Mouse (Mus musculus) spleen, postnatal 14 days (tissue): ENCODE measurements around the gene Tdrd12.
"Not testable (repeated sequence)": the region's sequence is repeated elsewhere in the genome, so short reads cannot be mapped to it uniquely, and the experiment has no call there.

Source experiments
- DNase-seq, 2 experiments: peaks; one replicate each; pipeline ENCODE4 v3.0.0; 2021 to 2022; ENCODE audit warnings: low spot score in 2 of 2

The Tdrd12 gene

DNA sequence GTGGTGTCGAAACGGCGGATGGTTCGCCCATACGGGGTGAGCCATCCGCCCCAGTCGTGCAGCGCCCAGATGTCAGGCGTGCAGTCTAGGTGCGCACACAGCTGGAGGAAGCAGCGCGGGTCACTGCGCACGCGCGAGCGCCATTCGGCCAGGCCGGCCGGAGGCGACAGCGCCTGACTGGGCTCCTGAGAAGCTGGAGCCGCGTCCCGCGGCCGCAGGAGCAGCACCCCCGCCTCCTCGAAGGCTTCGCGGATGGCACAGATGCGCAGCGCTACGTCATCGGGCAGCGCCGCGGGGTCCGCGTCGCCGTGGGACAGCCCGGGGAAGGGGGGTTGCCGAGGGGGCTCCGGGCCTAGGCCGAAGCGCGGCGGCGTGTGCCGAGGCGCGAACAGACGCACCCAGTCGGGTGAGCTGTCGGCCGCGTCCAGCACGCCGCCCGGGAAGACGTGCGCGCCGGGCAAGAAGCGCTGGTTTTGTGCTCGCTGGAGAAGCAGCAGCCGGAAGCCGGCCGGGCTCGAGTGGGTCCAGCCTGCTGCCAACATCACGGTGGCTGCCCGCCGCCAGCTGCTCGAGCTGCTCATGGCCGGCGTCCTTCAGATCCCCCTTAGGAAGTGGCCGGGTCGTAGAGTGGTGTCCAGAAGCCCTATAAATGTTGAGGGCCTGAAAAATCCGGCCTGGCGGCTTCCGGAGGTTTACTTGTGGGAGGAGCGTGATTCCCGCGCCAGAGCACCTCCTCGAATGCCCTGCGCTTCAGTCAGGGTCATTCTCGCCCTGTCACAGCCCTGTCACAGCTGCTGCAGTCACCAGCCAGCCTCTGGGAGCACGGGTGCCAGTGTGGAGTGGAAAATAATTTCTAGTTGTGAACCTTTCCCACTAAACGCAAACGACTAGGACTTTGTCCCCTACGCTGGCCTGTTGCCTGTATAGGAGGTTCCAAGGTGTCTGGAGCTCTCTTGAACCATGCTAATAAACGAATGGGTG lies 18.0 kb upstream of the Tdrd12 start:
- DNase-seq, result peak; percentile 71 to 80

DNA sequence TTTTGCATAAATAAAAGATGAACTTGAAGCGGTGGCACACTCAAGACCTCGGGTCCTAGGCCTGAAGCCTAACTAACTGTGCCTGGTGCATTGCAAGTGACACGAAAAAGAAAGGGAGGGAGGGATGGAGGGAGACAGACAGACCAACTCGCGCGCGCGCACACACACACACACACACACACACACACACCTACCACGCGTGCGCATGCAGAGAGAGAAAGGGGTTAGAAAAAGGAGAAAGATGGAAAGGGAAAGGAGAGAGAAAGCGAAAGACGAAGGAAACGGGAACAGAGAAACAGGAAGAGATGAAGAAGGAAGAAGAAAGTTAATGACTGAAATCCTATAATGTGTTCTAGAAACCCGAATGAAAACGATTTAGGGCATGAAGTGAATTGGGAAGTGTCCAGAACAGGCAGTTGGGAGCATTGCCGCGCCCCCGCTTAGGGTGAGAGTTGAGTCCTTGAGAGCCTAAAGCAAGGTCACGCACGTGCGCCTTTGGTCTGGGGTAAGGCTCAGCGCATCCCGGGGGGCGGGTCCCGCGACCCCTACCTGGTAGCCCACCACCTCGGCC lies 17.1 kb upstream of the Tdrd12 start:
- no peak for DNase-seq

DNA sequence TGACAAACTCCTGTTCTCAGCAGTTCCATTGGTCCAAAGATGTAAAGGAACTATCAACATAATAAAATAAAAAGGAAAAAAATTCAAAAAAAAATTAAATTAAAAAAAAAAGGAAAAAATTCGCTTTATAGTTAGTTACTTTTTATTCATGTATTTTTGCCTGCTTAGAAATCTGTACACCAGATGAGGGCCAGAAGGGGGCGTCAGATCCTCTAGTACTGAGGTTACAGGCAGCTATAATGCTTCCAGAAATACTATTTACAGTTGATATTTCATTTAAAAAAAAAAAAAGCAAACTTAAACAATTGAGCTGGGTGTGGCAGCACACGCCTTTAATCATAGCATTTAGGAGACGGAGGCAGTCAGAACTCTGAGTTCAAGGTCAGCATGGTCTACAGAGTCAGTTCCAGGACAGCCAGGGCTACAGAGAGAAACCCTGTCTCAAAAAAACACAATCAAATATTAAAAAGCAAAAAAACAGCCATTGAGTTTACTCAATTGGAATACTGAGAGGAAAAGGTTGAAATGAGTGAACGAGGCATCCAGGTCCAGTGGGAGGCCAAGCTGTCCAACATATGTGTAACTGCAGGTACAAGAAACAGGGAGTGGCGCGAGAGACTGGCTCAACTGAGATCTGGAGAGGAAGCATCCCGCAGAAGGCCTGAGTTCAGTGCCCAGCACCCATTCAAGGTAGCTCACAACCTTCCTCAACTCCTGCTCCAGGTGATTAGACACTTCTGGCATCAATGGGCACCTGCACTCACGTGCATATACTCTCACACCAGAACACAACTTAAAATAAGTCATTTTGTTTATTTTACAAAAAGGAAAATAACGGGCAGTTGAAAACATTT lies 16.4 kb upstream of the Tdrd12 start:
- DNase-seq, result peak; percentile 23 to 45

DNA sequence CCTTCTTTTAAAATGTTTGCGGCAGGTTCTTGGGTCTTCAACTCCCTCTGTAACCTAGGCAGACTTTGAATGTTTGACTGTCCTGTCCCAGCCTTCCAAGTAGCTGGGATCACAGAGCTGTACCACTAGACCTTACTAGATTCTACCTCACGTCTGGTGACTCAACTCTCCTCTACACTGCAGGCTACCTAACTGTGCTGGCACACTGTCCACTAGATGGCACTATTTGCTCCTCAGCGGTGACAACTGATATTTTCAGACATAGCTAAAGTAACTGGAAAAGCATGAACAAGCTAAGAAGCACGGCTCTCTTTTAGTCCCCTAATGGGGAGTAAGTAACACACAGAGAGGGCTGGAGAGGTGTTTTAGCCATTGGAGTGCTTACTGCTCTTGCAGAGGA lies 8.3 kb upstream of the Tdrd12 start:
- DNase-seq, result peak in 1 of 2 experiments; percentile 57

DNA sequence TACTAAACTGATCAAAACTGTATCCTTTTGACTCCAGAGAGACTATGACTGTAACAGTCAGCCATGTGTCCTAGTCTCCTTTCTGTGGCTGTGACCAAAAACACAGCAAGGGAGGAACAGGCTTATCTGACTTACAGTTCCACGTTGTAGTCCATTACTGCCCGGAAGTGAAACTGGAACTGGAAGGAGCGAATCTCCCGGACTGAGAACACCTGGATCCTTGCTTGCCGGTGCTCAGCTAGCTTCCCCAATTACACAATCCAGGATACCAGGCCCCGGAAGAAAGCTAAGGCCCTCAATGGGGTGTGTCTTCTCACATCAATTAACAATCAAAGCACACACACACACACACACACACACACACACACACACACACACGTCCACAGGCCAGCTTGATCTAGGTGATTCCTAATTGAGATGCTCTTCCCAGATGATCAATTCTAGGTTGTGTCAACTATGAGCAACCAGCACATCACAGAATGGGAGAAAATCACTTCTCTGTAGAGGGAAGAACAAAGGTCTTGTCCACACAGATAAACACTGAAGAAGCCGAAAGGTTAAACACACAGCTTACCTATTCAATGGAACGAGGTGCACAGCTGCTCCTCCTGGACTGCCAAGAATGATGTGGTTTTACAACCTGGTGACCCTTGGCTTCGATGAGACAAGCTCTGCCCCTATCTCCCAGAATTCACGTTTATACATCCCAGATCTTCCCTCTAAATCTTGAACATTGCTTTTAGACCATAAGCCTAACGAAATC lies 1.6 kb downstream of the Tdrd12 start:
- DNase-seq, result no peak

DNA sequence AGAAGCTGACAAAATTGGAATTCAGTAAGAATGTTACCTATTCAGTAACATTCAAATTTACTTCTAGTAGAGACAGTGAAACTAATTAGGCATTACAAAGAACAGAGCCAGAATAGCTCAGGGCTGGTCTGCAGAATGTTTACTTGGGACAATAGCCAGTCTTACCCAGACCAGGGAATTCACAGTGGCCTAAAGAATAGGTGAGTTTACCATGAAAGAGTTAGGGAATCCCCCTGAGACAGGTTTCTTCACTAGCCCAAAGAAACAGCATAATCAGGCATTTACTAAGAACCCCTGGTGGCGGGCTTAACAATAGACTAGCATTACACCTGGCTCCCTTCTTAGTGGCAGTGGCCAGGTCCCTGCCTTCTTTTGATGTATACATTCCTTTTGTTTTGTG lies 7.0 kb downstream of the Tdrd12 start:
- DNase-seq, result not testable (repeated sequence)

DNA sequence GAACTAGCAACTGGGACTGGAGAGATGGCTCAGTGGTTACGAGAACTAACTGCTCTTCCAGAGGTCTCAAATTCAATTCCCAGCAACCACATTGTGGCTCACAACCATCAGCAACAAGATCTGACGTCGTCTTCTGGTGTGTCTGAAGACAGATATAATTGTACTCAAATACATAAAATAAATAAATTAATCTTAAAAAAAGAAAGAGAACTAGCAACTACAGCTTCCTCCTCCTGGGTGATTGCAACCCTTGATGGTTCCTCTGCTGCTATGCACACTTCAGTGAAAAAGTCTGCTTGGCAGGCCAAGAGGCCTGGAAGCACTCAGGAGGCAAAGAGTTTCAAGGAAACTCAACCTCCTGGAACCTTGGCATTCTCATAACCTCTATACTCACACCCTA lies 7.5 kb downstream of the Tdrd12 start:
- no peak for DNase-seq

DNA sequence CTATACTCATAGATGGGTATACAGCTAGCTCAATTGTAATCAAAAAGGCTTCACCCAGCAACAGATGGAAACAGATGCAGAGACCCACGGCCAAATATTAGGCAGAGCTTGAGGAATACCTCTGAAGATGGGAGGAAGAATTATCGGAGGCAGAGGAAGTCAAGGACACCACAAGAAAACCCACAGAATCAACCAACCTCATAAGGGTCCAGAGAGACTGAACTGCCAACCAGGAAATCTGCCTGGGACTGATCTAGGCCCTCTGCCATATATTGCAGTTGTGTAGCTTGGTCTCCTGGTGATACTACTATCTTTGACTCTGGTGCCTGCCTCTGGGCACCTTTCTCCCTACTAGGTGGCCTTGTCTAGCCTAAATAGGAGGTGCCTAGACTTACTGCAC lies 10.8 kb downstream of the Tdrd12 start:
- no peak for DNase-seq

DNA sequence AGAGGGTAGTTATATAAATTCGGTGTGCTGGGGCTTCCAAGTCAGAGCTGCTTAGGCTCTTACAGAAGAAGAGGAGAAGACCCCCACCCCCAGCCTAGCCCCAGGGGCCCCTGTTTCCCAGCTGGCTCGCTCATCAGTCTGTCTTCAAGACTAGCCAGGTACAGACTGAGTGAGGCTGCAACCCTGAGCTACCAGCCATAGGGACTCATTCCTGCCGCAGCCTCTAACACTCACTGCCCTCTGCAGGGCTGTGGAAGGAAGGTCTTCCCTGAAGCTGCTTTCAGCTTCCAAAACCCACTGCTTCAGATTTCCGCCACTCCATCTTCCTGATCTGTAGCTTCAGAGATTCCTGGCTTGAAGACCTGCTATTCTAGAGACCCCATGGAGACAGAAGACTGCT lies 35.5 kb downstream of the Tdrd12 start:
- DNase-seq, result no peak

DNA sequence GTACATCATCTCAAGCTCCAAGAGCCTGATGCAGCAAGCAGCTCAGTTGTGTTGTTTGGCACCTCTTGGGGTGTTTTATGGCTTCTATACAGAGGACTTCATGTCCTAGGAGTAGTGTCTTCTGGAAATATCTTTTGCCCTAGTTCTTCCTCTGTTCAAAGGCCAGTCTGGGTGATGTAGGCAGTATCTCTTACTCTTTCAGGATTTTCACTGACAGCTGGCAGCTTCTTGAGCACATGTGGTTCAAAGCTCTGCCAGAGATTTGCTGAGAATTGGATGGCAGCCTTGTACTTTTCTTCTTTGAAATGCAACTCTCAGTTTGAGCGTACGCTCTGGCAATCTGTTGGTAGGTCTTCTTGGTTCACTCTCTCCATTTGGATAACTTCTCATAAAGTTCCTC lies 40.0 kb downstream of the Tdrd12 start:
- DNase-seq, result no peak

DNA sequence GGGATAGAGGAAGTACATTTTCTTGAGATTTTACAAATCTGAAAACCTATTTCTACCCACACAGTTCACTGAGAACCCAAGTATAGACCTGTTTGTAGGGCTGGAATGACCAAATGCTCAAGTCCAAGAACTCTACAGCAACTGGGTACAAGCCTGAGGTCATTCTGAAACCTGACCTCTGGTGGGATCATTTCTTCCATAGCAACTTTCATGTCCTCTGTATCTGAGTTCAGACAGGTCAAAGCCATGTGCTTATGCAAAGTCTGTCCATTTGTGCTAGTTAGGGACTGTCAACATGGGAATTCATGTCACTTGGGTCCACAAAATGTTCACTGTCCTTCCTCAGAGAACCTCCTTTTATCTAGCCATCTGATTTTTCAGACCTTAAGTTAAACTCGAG lies 46.5 kb downstream of the Tdrd12 start:
- DNase-seq, result no peak

DNA sequence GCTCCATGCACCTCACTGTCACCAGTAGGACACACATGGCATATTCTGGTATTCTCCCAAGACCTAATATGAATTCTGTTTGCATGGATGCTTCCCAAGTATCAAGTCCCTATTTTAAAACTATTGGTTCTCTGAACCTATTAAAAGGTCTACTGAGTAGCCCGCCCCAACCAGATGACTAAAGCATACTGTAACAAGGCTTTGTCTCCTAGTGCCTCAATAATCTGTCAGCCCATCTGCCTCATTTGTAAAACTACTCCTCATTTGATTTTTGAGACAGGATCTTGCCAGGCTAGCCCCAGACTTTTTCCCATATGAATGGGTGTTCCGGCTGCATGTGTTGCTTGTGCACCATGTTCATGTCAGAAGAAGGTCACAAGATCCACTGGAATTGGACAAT lies 47.4 kb downstream of the Tdrd12 start:
- no peak for DNase-seq

DNA sequence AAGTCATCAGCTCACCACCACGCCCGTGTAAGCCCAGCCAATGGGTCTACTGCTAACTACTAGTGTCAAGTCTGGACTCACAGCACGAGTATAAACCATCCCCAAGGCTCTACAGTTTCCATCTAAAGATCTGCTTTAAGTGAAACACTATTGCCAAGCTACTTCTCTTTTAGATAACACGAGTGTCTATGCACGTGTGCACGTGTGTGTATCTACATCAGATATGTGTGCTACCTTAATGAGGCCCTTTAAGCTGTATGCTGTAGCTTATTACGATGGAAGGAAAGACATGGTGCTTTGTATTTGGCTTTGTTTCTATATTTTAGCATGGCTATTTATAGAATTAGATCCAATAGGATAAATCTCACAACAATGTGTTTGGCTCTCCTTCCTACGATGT lies 51.0 kb downstream of the Tdrd12 start:
- no peak for DNase-seq

DNA sequence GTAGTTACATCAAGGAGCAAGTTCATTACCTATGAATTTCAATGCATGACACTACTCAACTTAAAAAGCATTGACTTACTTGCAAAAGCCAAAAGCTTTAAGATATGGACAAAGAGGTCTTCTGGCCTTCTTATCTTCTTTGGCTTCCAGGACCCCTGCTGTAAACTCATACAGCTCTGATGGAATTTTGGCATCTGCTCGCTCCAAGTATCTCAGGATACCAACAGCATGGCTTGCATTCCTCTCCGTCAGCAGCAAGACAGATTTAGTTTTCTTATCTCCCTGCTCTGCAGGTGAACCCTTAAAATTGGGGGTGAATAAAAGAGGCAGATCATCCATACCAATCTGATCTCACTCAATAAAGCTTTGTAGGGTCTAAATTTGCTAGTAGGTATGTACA lies 52.4 kb downstream of the Tdrd12 start:
- no peak for DNase-seq

DNA sequence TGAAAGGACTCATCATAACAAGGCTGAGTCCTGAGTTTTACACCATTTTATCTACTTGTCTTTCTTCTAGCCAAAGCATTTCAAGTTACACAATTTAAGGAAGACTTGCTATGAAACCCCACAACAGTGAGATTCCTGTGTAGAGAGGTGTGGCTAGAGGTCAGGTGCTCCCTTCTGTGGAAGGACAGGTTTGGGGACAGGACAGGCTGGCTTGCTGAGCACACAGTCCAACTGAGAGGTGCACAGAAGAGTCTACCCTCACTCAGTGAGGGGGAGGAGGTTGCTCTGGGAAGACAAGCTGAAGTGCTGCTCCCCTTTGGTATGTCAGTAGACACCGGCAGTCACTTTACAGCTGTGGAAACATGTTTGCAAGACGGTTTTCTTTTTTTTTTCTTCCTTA lies 61.1 kb downstream of the Tdrd12 start:
- no peak for DNase-seq

DNA sequence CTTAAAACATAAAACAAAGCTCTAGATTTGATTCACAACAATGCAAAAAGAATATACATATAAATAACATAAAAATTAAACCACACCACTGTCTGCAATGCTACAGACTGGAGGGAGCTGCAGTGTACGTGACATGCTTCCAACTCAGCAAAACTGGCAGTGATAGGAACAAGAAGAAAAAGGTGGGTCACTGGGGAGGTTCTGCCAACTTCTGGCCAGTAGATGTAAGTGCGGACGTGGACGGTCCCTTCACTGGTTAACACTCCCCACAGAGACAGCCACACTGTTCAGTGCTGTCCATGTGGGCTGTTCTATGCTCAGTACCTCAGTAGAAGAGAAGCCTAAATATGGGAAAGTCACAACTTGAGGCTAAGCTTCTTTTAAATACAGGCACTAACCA lies 66.8 kb downstream of the Tdrd12 start:
- no peak for DNase-seq

DNA sequence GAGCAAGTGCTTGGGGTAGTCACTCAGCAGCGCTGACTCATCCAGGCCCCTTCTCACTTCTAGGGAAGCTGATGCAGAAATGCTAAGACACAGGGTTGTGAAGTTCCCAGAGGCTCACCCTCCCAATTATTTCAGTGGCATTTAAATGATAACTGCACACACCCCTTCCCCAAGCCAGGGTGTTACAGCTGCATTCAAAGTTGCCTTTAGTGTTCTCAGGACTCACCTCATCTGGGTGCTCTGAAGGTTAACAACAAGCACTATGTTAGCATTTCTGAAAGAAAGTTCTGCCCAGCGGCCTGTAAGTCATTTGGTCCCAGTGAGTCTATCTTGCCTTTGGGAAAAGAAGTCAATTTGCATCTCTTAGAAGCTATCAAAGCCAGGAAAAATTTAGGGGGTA lies 69.7 kb downstream of the Tdrd12 start:
- DNase-seq, result no peak

DNA sequence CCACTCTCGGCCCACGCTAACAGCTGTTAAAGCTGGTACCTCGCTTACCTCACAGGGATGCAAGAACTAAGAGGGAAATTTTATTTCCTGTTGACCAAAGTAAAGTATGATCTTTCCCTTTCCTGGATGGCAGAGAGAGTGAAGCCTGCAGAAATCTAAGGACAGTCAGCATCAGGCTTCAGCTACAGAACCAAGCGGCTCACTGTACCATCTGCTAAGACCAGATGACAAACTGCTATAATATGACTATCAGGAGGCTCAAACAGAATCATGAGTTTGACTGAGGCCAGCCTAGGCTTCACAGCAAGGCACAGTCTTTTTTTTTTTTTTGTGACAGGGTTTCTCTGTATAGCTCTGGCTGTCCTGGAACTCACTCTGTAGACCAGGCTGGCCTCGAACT lies 72.5 kb downstream of the Tdrd12 start:
- no peak for DNase-seq

DNA sequence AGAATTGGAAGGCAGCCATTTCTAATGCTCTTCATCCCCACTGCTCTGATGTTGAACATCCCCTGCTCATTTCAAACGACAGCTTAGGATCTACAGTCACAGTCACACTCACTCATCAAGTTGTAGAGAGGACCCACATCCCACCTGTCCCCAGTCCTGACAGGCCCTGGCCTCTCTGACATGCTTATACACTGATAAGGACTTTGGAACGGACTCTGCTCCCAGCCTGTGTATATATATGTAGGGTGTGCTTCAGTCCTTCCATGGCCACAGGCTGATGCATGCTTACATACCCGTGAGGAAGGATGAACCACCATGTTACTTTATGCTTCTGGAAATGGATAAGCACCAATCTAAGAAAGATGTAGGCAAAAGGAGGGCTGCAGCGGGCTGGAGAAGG lies 76.6 kb downstream of the Tdrd12 start:
- no peak for DNase-seq

DNA sequence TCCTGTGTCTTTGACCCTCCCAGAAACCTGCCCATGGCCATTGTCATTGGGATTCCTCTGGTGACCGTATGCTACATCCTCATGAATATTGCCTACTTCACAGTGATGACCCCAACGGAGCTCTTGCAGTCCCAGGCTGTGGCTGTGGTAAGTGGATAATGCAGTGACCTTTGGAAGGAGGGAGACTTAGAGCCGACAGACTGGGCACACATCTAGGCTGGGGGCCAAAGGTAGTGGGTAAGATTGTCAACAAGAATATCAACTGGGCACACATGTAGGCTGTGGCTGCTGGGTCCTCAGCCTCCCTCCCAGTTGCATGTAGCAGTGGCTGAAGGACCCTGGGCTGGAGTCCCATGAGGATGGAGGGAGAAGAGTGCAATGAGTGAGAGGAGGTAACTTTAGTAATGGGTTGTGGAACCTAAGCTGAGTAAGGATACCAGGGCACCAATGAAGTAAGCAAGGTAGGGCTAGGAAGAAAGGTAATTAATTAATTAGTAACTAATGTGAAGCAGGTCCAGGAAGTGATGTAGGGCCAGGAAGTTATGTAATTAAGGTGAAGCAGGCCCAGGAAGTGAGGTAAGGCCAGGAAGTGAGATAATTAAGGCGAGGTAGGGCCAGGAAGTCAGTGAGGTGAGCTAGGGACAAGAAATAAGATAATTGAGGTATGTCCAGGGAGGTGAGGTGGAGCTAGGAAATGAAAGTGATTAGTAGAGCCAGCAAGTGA lies 81.3 kb downstream of the Tdrd12 start:
- DNase-seq, result no peak

DNA sequence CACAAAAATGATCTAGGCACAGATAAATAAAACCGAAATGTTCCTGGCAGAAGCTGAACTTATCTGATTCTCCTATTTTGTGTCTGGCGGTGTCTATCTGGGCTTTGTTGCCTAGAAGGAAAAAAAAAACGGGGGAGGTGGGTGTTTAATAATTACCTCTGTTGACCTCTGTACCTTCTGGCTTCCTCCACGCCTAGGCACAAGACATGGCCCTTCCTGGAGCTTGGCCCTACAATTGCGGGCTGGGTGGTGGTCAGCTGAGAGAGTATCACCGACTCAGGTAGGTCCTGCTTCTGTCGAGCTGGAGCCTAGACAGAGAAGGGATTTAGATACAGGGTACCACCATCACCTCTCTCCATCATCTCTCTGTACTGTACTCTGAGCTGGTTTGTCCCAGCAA lies 88.7 kb downstream of the Tdrd12 start:
- no peak for DNase-seq
